Mouse (Mus musculus) thymus, adult 2 months (tissue): Measurements from ENCODE around the gene Ttll5. TPM values are rescaled to one million over a fixed set of nuclear protein-coding genes. Genes with fewer than 3 reads are reported as not detected.

Experiments used
- DNase-seq: peaks from one replicate; pipeline ENCODE4 v3.0.0; 2021
- H3K27ac ChIP-seq: fragments of 200-500 bp; 2 replicates; pipeline ENCODE4 v1.5.1; 2012; ENCODE audit warnings: low read length, control low read depth; ENCODE audit not compliant: control insufficient read depth, insufficient read depth
- H3K27me3 ChIP-seq: fragments of 200-500 bp; 2 replicates; pipeline ENCODE4 v1.6.1; 2012; ENCODE audit warnings: mild to moderate bottlenecking, low read length, moderate library complexity, mixed read lengths; ENCODE audit not compliant: control insufficient read depth, insufficient read depth
- H3K36me3 ChIP-seq: fragments of 200-500 bp; 2 replicates; pipeline ENCODE4 v1.6.1; 2012; ENCODE audit warnings: mild to moderate bottlenecking, low read length, moderate library complexity; ENCODE audit not compliant: control insufficient read depth, insufficient read depth
- H3K4me1 ChIP-seq: fragments of 200-500 bp; replicated peaks from 2 replicates; pipeline ENCODE4 v1.6.1; 2012; ENCODE audit warnings: low read length; ENCODE audit not compliant: control insufficient read depth, insufficient read depth
- H3K4me3 ChIP-seq: fragments of 200-500 bp; 2 replicates; pipeline ENCODE4 v1.5.1; 2012; ENCODE audit warnings: mild to moderate bottlenecking, low read length, control low read depth, moderate library complexity; ENCODE audit not compliant: control insufficient read depth, insufficient read depth
- CTCF ChIP-seq: fragments of 200-500 bp; IDR thresholded peaks from 2 replicates; pipeline ENCODE4 v1.5.1; 2012; ENCODE audit warnings: mild to moderate bottlenecking, control low read depth, low read length, moderate library complexity, borderline replicate concordance; ENCODE audit not compliant: control insufficient read depth, poor library complexity, insufficient read depth; ENCODE audit errors: extremely low read depth
- POLR2A ChIP-seq: fragments of 200-500 bp; IDR thresholded peaks from 2 replicates; pipeline ENCODE4 v1.6.1; 2012; ENCODE audit warnings: mild to moderate bottlenecking, low read length, control low read depth, moderate library complexity; ENCODE audit not compliant: control insufficient read depth, poor library complexity, insufficient read depth; ENCODE audit errors: extremely low read depth
- WGBS: fragments of 180-500 bp; shearing (Covaris S2); methylation state at CpG from one replicate; pipeline ENCODE4 v1.1.7; 2018; 5-methylcytosine and 5-hydroxymethylcytosine counted together
- polyA plus RNA-seq: library from polyadenylated mRNA; depleted of rRNA; stranded (reverse); fragments of >200 nt; gene quantifications from 2 replicates; pipeline ENCODE4 v1.2.3, GENCODE M21; 2012

The Ttll5 gene
- polyA plus RNA-seq, 1 experiment, result 20.2 TPM

- TF ChIP-seq CTCF, result no peak
- no peak for TF ChIP-seq POLR2A
- no peaks in the 10 kb centered on the region for H3K27me3 ChIP-seq
- 91% methylated on average over 8 of the region's 8 CpGs for WGBS
- no peaks in the 10 kb centered on the region for H3K36me3 ChIP-seq
- DNase-seq, result no peak
- H3K4me1 ChIP-seq, result no peaks in the 10 kb centered on the region
- H3K4me3 ChIP-seq, result no peak overlapping the region
- no peak overlapping the region for H3K27ac ChIP-seq
These were observed 278.2 kb downstream of the Ttll5 start for GRCm38 (mm10) chr12:86102686-86103085.

- H3K27ac ChIP-seq, result no peak overlapping the region
- TF ChIP-seq POLR2A, result no peak
- no peak for TF ChIP-seq CTCF
- H3K4me1 ChIP-seq, result no peaks in the 10 kb centered on the region
- H3K36me3 ChIP-seq, result no peaks in the 10 kb centered on the region
- WGBS, result 95% methylated on average over 11 of the region's 11 CpGs
- no peak for DNase-seq
- no peak overlapping the region for H3K4me3 ChIP-seq
- no peaks in the 10 kb centered on the region for H3K27me3 ChIP-seq
These were observed 278.9 kb downstream of the Ttll5 start for GRCm38 (mm10) chr12:86103391-86103790.

- no peak for DNase-seq
- no peaks in the 10 kb centered on the region for H3K4me1 ChIP-seq
- WGBS, result 63% methylated on average over 8 of the region's 8 CpGs
- H3K27ac ChIP-seq, result no peak overlapping the region
- TF ChIP-seq POLR2A (no peak), CTCF (no peak)
- H3K27me3 ChIP-seq, result no peaks in the 10 kb centered on the region
- H3K36me3 ChIP-seq, result no peaks in the 10 kb centered on the region
- no peak overlapping the region for H3K4me3 ChIP-seq
These were observed 279.4 kb downstream of the Ttll5 start for GRCm38 (mm10) chr12:86103852-86104251.

GRCm38 (mm10) chr12:86104297-86104696 is 279.8 kb downstream of the Ttll5 start:
- no peak for TF ChIP-seq POLR2A
- no peak for TF ChIP-seq CTCF
- Histone ChIP-seq H3K4me3 (no peak overlapping the region), H3K4me1 (no peaks in the 10 kb centered on the region), H3K36me3 (no peaks in the 10 kb centered on the region), H3K27me3 (no peaks in the 10 kb centered on the region), H3K27ac (no peak overlapping the region)
- 93% methylated on average over 11 of the region's 11 CpGs for WGBS
- DNase-seq, result no peak

GRCm38 (mm10) chr12:86105546-86105945 is 281.1 kb downstream of the Ttll5 start:
- H3K4me1 ChIP-seq, result no peaks in the 10 kb centered on the region
- no peaks in the 10 kb centered on the region for H3K27me3 ChIP-seq
- no peak overlapping the region for H3K27ac ChIP-seq
- WGBS, result 86% methylated on average over 9 of the region's 10 CpGs
- no peak for DNase-seq
- H3K36me3 ChIP-seq, result no peaks in the 10 kb centered on the region
- no peak overlapping the region for H3K4me3 ChIP-seq
- TF ChIP-seq POLR2A, result no peak
- TF ChIP-seq CTCF, result no peak

- TF ChIP-seq POLR2A, result no peak
- TF ChIP-seq CTCF, result no peak
- Histone ChIP-seq H3K36me3 (no peaks in the 10 kb centered on the region), H3K27ac (no peak overlapping the region), H3K27me3 (no peaks in the 10 kb centered on the region), H3K4me1 (no peaks in the 10 kb centered on the region), H3K4me3 (no peak overlapping the region)
- WGBS, result 87% methylated on average over 9 of the region's 9 CpGs
- no peak for DNase-seq
These were observed 281.6 kb downstream of the Ttll5 start for GRCm38 (mm10) chr12:86106086-86106485.

GRCm38 (mm10) chr12:86107645-86108044 is 283.2 kb downstream of the Ttll5 start:
- Histone ChIP-seq H3K27ac (no peak overlapping the region), H3K4me1 (no peaks in the 10 kb centered on the region), H3K4me3 (no peak overlapping the region), H3K27me3 (no peaks in the 10 kb centered on the region), H3K36me3 (no peaks in the 10 kb centered on the region)
- no peak for DNase-seq
- 93% methylated on average over 7 of the region's 7 CpGs for WGBS
- TF ChIP-seq CTCF, result no peak
- TF ChIP-seq POLR2A, result no peak
